Mouse (Mus musculus): ENCODE data around the gene Olfr92. TPM values are rescaled to one million over a fixed set of nuclear protein-coding genes. Genes with fewer than 3 reads are reported as not detected.

The Olfr92 gene
- polyA plus RNA-seq (2012; rRNA removed): not detected in 2 replicates

GRCm38 (mm10) chr17:37119988-37120387 lies at the start of gene Olfr92:
TSS of gene Olfr92 (minus strand) at chr17:37120088.

GRCm38 (mm10) chr17:37161394-37161793 lies 41.5 kb upstream of the Olfr92 start, which contains the start of gene Olfr93:
TSS of gene Olfr93 (minus strand) at chr17:37161494.

DNA sequence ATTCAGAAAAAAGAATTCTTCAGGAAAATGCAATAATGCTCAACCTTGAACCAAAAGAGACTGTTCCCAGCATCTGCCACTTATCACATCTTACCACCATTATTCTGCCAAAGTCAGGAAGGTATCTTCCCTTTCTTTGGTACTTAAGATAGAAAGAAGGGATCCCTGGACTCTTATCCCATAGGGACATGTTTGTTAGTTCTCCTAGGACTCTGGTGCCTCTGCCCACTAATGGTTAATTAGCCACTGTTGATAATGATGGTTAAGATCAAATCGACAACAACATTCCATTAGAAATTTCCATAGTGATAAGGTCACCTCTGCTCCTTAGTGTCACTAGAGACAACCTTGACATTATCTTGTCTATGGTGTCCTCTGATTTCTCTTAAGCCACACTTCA lies 21.7 kb downstream of the Olfr92 start, which contains the start of gene Olfr91:
Gene Olfr91 (minus strand): TSS at position 101 of the 400 bp plus-strand sequence.

GRCm38 (mm10) chr17:37088399-37088798 lies 31.5 kb downstream of the Olfr92 start, which contains the start of gene Olfr90:
TSS of gene Olfr90 (minus strand) at chr17:37088499.

Other genes starting within 250 kb of the Olfr92 start
- 0.16 TPM in 1 of 2 replicates, not detected in the other for gene Trim40, start 230.0 kb downstream of the Olfr92 start, polyA plus RNA-seq (2012; rRNA removed)
- 0.02 TPM in 1 of 2 replicates, not detected in the other for gene Trim31, start 222.0 kb downstream of the Olfr92 start, polyA plus RNA-seq (2012; rRNA removed)
- gene Rnf39, start 177.2 kb downstream of the Olfr92 start, polyA plus RNA-seq (2012; rRNA removed): 0.25 and 0.30 TPM in 2 replicates
- gene Ppp1r11, start 168.3 kb downstream of the Olfr92 start, polyA plus RNA-seq (2012; rRNA removed): 163 and 175 TPM in 2 replicates
- 59.2 and 62.7 TPM in 2 replicates for gene Znrd1, start 161.5 kb downstream of the Olfr92 start, polyA plus RNA-seq (2012; rRNA removed)
- 4.9 and 5.0 TPM in 2 replicates for gene Znrd1as, start 161.5 kb downstream of the Olfr92 start, polyA plus RNA-seq (2012; rRNA removed)
- gene 2410137M14Rik, start 138.9 kb downstream of the Olfr92 start, polyA plus RNA-seq (2012; rRNA removed): 1.4 and 2.1 TPM in 2 replicates
- 14.7 and 16.0 TPM in 2 replicates for gene H2-M5, start 130.6 kb downstream of the Olfr92 start, polyA plus RNA-seq (2012; rRNA removed)
- gene Zfp57, start 118.9 kb downstream of the Olfr92 start, polyA plus RNA-seq (2012; rRNA removed): 401 and 458 TPM in 2 replicates
- 0.04 and 0.11 TPM in 2 replicates for gene Mog, start 96.7 kb downstream of the Olfr92 start, polyA plus RNA-seq (2012; rRNA removed)
- gene Gabbr1, start 74.1 kb downstream of the Olfr92 start, polyA plus RNA-seq (2012; rRNA removed): 205 and 209 TPM in 2 replicates
- not detected in 2 replicates for gene Olfr90, start 31.6 kb downstream of the Olfr92 start, polyA plus RNA-seq (2012; rRNA removed)
- gene Olfr91, start 21.8 kb downstream of the Olfr92 start, polyA plus RNA-seq (2012; rRNA removed): not detected in 2 replicates
- gene Olfr93, start 41.4 kb upstream of the Olfr92 start, polyA plus RNA-seq (2012; rRNA removed): not detected in 2 replicates
- 0.15 and 0.41 TPM in 2 replicates for gene Ubd, start 73.8 kb upstream of the Olfr92 start, polyA plus RNA-seq (2012; rRNA removed)
- gene Olfr94, start 80.9 kb upstream of the Olfr92 start, polyA plus RNA-seq (2012; rRNA removed): 0.04 TPM in 1 of 2 replicates, not detected in the other
- 0.01 TPM in 1 of 2 replicates, not detected in the other for gene Olfr95, start 93.0 kb upstream of the Olfr92 start, polyA plus RNA-seq (2012; rRNA removed)
- gene Olfr96, start 100.1 kb upstream of the Olfr92 start, polyA plus RNA-seq (2012; rRNA removed): not detected in 2 replicates
- gene Olfr97, start 117.2 kb upstream of the Olfr92 start, polyA plus RNA-seq (2012; rRNA removed): not detected in 2 replicates
- not detected in 2 replicates for gene Olfr98, start 143.7 kb upstream of the Olfr92 start, polyA plus RNA-seq (2012; rRNA removed)
- gene H2-M3, start 150.1 kb upstream of the Olfr92 start, polyA plus RNA-seq (2012; rRNA removed): 0.74 and 0.78 TPM in 2 replicates
- gene Olfr99, start 163.4 kb upstream of the Olfr92 start, polyA plus RNA-seq (2012; rRNA removed): not detected in 2 replicates
- gene Olfr101, start 184.2 kb upstream of the Olfr92 start, polyA plus RNA-seq (2012; rRNA removed): not detected in 2 replicates
- not detected in 2 replicates for gene Olfr102, start 197.0 kb upstream of the Olfr92 start, polyA plus RNA-seq (2012; rRNA removed)
- gene Olfr103, start 219.6 kb upstream of the Olfr92 start, polyA plus RNA-seq (2012; rRNA removed): not detected in 2 replicates
- gene Olfr104-ps, start 239.5 kb upstream of the Olfr92 start, polyA plus RNA-seq (2012; rRNA removed): not detected in 2 replicates